Mouse (Mus musculus) limb, embryonic 15.5 days (tissue): Measurements from ENCODE around the gene C2cd2l. TPM values are rescaled to one million over a fixed set of nuclear protein-coding genes. Genes with fewer than 3 reads are reported as not detected.
"Not testable (repeated sequence)": the region's sequence is repeated elsewhere in the genome, so short reads cannot be mapped to it uniquely, and the experiment has no call there.

Experiments used
- ATAC-seq: fragments of 200-750 bp; cut with Nextera tagmentation; 2 replicates; pipeline ENCODE4 v1.8.0; 2017; ENCODE audit warnings: low read depth, moderate TSS enrichment; ENCODE audit not compliant: insufficient number of reproducible peaks, low FRiP score, low TSS enrichment
- H3K27ac ChIP-seq: fragments of 300-500 bp; sonication (generic); 2 replicates; pipeline ENCODE4 v1.5.1; 2015; ENCODE audit warnings: moderate library complexity, mild to moderate bottlenecking, inconsistent platforms
- H3K27me3 ChIP-seq: fragments of 300-500 bp; sonication (generic); 2 replicates; pipeline ENCODE4 v1.6.1; 2015; ENCODE audit warnings: inconsistent platforms
- H3K36me3 ChIP-seq: fragments of 300-500 bp; sonication (generic); 2 replicates; pipeline ENCODE4 v1.6.1; 2015; ENCODE audit warnings: inconsistent platforms
- H3K4me1 ChIP-seq: fragments of 300-500 bp; sonication (generic); 2 replicates; pipeline ENCODE4 v1.6.1; 2015; ENCODE audit warnings: inconsistent platforms
- H3K4me2 ChIP-seq: fragments of 300-500 bp; sonication (generic); 2 replicates; pipeline ENCODE4 v1.6.1; 2015; ENCODE audit warnings: mild to moderate bottlenecking, inconsistent platforms
- H3K4me3 ChIP-seq: fragments of 300-500 bp; sonication (generic); 2 replicates; pipeline ENCODE4 v1.5.1; 2015; ENCODE audit warnings: mild to moderate bottlenecking, inconsistent platforms
- H3K9ac ChIP-seq: fragments of 300-500 bp; sonication (generic); 2 replicates; pipeline ENCODE4 v1.6.1; 2015; ENCODE audit warnings: inconsistent platforms
- H3K9me3 ChIP-seq: fragments of 300-500 bp; sonication (generic); 2 replicates; pipeline ENCODE4 v1.6.1; 2016; ENCODE audit warnings: inconsistent platforms
- WGBS: fragments of 180-500 bp; shearing (Covaris S2); methylation state at CpG from one replicate; pipeline ENCODE4 v1.1.7; 2015; 5-methylcytosine and 5-hydroxymethylcytosine counted together
- polyA plus RNA-seq: library from polyadenylated mRNA; unstranded; fragments of >200 nt; fragmentation: Nextera tagmentation; extraction: Ambion mirVana; gene quantifications from 2 replicates; pipeline ENCODE4 v1.2.1, GENCODE M21; 2015

The C2cd2l gene
- polyA plus RNA-seq, 1 experiment from 2014 or later, result 6.9 TPM

DNA sequence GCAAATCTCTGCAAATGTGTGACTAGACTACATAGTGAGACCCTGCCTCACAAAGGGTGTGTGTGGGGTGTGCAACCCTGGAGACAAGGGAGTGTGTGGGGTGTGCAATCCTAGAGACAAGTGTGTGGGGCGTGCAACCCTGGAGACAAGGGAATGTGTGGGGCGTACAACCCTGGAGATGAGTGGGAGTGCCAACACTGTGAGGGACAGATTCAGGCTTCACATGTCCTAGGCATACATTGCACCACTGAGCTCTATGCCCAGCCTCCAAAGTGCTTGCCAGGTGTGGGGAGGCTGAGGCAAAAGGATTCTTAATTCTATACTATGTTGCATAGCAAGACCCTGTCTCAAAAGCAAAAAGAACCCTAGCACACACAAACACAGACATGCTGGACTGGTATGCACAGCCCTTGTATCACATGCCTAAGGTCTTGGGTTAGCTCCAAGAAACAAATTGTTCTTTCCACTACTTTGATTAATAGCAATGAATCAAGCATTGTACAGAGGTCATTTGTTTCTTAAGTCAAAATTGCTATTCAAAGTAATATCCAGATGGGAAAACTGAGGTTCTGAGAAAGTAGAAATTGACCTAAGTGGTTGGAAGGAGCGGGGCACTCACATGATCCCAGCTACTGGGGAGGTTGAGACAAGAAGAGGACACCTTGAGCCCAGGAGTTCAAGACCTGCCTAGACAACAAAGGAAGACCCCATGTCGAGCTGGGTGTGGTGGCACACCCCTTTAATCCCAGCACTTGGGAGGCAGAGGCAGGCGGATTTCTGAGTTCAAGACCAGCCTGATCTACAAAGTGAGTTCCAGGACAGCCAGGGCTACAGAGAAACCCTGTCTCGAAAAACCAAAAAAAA lies 25.7 kb upstream of the C2cd2l start:
- Histone ChIP-seq H3K9ac (no peak overlapping the region), H3K4me1 (peaks cover 14% of the 10 kb centered on the region), H3K27ac (no peak overlapping the region), H3K27me3 (no peaks in the 10 kb centered on the region), H3K9me3 (no peaks in the 10 kb centered on the region), H3K36me3 (peaks cover 55% of the 10 kb centered on the region), H3K4me3 (no peak overlapping the region), H3K4me2 (no peak overlapping the region)
- WGBS, result 82% methylated on average over 6 of the region's 6 CpGs
- ATAC-seq, result no peak

DNA sequence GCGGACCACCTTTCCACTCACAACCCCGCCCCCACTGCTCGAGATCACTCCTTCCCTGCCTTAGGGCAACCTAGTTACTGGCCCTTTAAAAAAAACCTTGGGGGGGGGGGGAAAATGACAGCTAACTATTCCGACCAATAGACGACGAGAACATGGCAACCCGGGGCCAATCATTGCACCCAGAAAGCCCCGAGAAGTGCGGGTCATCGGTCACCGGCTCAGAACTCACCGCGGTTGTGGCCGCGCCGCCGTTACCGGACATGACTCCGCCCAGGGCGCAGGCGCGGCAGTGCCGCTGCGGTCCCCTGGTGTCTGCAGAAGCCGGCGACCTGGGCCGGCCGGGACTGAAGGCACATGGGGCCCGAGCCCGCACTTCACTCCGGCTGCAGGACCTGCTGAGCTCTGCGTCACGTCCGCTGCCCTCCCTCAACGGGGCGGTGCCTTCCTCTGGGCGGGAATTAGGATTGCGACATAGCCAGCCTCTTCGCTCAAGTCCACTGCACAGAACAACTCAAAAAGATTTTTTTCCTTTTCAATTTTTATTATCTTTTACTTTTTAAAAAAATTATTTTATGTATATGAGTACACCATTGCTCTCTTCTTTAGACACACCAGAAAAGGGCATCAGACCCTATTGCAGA lies 23.8 kb upstream of the C2cd2l start, which contains the start of gene Hmbs:
Gene Hmbs (minus strand): TSS at position 448 of the 641 bp plus-strand sequence.
- no peaks in the 10 kb centered on the region for H3K27me3 ChIP-seq
- H3K27ac ChIP-seq, result peak within 1 kb of the TSS; percentile 98
- under 1% methylated on average over 39 of the region's 39 CpGs for WGBS
- H3K4me2 ChIP-seq, result peak within 1 kb of the TSS; percentile 57
- peak within 1 kb of the TSS; percentile 91 for H3K4me3 ChIP-seq
- peaks cover 14% of the 10 kb centered on the region for H3K4me1 ChIP-seq
- ATAC-seq, result peak; percentile 91
- peaks cover 45% of the 10 kb centered on the region for H3K36me3 ChIP-seq
- peak within 1 kb of the TSS; percentile 76 for H3K9ac ChIP-seq
- H3K9me3 ChIP-seq, result no peaks in the 10 kb centered on the region

DNA sequence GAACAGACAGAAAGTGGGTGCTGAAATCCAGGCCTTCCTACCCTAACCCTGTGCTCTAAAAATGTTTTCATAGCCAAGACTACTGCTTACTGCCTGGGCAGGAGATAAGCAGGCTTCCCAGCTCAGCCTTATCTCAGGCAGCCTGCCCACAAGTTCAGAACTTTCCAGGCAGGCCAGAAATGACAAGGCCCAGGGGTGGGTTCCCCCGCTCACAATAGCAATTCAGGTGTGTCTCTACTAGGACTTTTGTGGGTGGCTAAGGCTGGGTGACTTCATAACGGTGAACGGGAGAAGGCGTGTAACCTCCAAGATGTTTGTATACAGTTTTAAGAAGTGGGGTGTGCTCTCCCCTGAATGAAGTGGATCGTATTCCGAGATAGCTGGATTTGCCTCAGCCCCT lies 23.2 kb upstream of the C2cd2l start:
- WGBS, result 2% methylated on average over 6 of the region's 6 CpGs
- ATAC-seq, result no peak
- peak overlapping the region; percentile 91 for H3K4me3 ChIP-seq
- H3K9me3 ChIP-seq, result no peaks in the 10 kb centered on the region
- H3K27ac ChIP-seq, result peak overlapping the region; percentile 98
- H3K4me2 ChIP-seq, result peak overlapping the region; percentile 57
- peak overlapping the region; percentile 42 for H3K9ac ChIP-seq
- peaks cover 14% of the 10 kb centered on the region for H3K4me1 ChIP-seq
- peaks cover 43% of the 10 kb centered on the region for H3K36me3 ChIP-seq
- no peaks in the 10 kb centered on the region for H3K27me3 ChIP-seq

DNA sequence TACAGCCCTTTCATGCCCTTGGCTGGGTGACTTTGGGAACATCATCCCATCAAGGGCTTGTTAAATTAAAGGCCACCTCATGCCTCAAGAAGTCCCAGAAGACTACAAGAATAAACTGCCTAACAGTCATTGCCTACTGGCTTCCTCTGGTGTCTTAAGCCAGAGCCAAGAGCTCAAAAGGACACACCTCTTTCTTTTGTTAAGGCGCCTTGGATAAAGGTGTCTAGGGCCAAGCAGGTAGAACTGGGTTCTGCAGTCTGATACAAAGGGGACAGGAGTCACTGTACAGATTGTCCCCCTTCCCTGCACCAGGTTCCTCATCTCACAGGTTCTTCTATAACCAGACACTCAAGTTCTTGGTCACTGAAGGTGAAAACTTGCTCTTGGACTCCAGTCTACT lies 22.5 kb upstream of the C2cd2l start:
- no peaks in the 10 kb centered on the region for H3K9me3 ChIP-seq
- H3K36me3 ChIP-seq, result peaks cover 39% of the 10 kb centered on the region
- no peak overlapping the region for H3K4me3 ChIP-seq
- 94% methylated on average over 1 of the region's 1 CpGs for WGBS
- H3K9ac ChIP-seq, result no peak overlapping the region
- no peaks in the 10 kb centered on the region for H3K27me3 ChIP-seq
- no peak for ATAC-seq
- H3K27ac ChIP-seq, result no peak overlapping the region
- peaks cover 18% of the 10 kb centered on the region for H3K4me1 ChIP-seq
- no peak overlapping the region; the same call in 1 of the 2 replicates for H3K4me2 ChIP-seq

DNA sequence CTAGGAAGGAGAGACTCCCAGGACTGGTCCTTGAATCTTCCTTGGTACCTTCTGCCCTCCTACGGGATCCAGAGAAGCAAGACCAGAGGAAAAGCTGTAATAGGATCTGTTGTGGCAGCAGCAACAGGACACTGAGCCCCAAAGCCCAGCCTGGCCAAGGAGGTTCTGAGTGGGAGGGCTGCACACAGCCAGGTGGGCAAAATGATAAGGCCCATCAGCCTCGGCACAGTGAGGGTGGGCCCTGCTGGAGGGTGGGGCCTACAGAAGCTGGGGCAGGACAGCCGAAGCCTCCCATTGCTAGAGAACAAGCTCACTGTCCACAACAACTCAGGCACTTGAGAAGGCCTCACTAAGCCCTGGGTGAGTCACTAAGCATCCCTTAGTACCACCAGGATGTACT lies 22.1 kb upstream of the C2cd2l start:
- H3K4me1 ChIP-seq, result peaks cover 22% of the 10 kb centered on the region
- ATAC-seq, result no peak
- H3K36me3 ChIP-seq, result peaks cover 38% of the 10 kb centered on the region
- no peak overlapping the region for H3K9ac ChIP-seq
- no peak overlapping the region for H3K4me2 ChIP-seq
- no peak overlapping the region for H3K4me3 ChIP-seq
- no peaks in the 10 kb centered on the region for H3K9me3 ChIP-seq
- no peak overlapping the region for H3K27ac ChIP-seq
- no peaks in the 10 kb centered on the region for H3K27me3 ChIP-seq
- 70% methylated on average over 3 of the region's 3 CpGs for WGBS

DNA sequence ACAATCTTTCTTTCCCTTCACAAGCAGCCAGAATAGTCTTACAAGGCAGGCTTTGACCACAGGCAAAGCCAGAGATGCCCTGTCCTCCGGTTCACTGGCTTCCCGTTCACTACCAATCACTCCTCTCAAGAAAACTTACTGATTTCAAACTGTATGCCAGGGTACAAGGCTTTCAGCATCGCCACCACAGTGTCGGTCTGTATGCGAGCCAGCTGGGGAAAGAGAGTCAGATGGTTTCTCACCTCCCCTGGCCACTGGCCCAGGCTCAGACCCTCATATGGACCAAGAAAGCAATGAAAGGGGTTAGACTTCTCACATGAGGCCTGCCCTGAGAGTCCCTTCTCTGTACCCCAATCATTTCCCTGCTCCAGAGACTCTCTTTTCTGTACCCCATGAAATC lies 21.4 kb upstream of the C2cd2l start:
- Histone ChIP-seq H3K4me1 (peaks cover 29% of the 10 kb centered on the region), H3K4me3 (no peak overlapping the region), H3K27me3 (no peaks in the 10 kb centered on the region), H3K27ac (no peak overlapping the region), H3K9ac (no peak overlapping the region), H3K4me2 (no peak overlapping the region), H3K36me3 (peaks cover 36% of the 10 kb centered on the region), H3K9me3 (no peaks in the 10 kb centered on the region)
- WGBS, result 90% methylated on average over 5 of the region's 5 CpGs
- ATAC-seq, result no peak

DNA sequence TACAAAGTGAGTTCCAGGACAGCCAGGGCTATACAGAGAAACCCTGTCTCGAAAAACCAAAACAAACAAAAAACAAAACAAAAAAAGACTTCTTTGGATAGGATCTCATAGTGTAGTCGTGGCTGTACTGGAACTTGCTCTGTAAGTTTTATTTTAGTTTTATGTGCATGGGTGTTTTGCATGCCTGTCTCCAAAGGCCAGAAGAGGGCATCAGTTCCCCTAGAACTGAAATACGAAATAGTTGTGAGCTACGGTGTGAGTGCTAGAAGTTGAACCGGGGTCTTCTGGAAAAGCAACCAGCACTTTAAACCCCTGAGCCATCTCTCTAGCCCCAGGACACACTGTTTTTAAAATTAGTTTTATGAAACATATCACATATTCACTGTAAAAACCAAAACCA lies 18.5 kb upstream of the C2cd2l start:
- no peak overlapping the region for H3K4me2 ChIP-seq
- peaks cover 38% of the 10 kb centered on the region for H3K36me3 ChIP-seq
- H3K4me3 ChIP-seq, result no peak overlapping the region
- no peak overlapping the region for H3K9ac ChIP-seq
- H3K9me3 ChIP-seq, result no peaks in the 10 kb centered on the region
- peaks cover 29% of the 10 kb centered on the region for H3K4me1 ChIP-seq
- no peak overlapping the region for H3K27ac ChIP-seq
- no peak for ATAC-seq
- WGBS, result 75% methylated on average over 5 of the region's 5 CpGs
- no peaks in the 10 kb centered on the region for H3K27me3 ChIP-seq

DNA sequence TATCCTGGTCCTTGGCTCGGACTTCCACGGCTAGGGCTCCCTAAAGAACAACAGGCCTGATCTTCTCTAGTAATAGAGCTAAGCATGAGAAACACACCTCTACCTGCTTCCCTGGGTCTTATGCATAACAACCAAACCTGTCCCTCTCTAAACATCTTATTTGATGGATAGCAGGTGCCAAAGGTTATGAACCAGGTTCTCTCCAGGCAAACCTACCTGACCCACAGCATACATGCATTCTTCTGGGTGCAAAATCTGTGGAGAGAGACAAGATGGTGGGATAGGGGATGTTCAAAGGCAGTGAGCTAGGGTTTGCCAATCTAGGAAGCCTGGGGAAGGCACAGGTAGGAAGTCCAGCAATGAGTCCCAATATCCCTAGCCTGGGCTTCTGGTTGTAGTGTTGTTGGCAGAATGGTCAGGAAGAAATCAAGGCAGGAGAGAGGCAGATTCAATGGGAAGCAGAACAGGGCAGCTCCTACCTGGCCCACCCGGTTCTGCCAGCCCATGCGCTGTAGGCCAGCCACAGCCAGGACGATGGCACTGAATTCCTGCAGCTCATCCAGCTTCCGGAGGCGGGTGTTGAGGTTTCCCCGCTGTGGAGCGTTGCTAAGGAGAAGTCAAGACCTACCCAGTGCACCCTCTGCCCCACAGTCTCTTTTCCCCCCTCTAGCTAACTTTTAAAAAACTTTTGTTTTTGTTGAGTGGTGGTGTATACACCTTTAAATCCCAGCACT lies 17.5 kb upstream of the C2cd2l start:
- H3K27me3 ChIP-seq, result no peaks in the 10 kb centered on the region
- H3K9me3 ChIP-seq, result no peaks in the 10 kb centered on the region
- peaks cover 21% of the 10 kb centered on the region for H3K4me1 ChIP-seq
- peak overlapping the region; percentile 35; the same call in 1 of the 2 replicates for H3K27ac ChIP-seq
- no peak overlapping the region for H3K9ac ChIP-seq
- H3K4me3 ChIP-seq, result peak overlapping the region; percentile 76
- WGBS, result 68% methylated on average over 9 of the region's 9 CpGs
- H3K4me2 ChIP-seq, result 0 out of 2 replicates have a peak overlapping the region, but pooled peaks have one; percentile 73
- no peak for ATAC-seq
- H3K36me3 ChIP-seq, result peaks cover 48% of the 10 kb centered on the region

DNA sequence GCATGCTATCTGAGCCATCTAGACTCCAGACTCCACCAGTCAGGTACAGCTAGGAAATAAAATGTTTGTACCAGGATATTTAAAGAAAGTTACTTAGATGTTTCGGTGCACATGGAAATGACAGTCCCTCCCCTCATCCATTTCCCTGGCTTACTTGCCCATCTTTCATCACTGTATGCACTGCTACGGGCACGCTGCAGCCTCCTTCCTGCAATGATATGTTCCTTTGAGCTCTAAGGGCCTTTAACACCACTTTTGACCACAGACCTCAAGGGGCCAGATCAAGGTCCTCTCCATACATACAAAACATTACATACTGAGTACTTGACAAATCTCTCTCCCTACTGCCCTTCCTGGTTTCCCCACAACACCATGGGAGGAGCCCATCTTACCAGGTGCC lies 16.9 kb upstream of the C2cd2l start:
- Histone ChIP-seq H3K4me3 (peak overlapping the region; percentile 76), H3K27me3 (no peaks in the 10 kb centered on the region), H3K4me1 (peaks cover 15% of the 10 kb centered on the region), H3K9ac (peak overlapping the region; percentile 4; the same call in 1 of the 2 replicates), H3K4me2 (peak overlapping the region; percentile 73), H3K36me3 (peaks cover 50% of the 10 kb centered on the region), H3K27ac (0 out of 2 replicates have a peak overlapping the region, but pooled peaks have one; percentile 35), H3K9me3 (no peaks in the 10 kb centered on the region)
- 70% methylated on average over 3 of the region's 3 CpGs for WGBS
- ATAC-seq, result no peak

DNA sequence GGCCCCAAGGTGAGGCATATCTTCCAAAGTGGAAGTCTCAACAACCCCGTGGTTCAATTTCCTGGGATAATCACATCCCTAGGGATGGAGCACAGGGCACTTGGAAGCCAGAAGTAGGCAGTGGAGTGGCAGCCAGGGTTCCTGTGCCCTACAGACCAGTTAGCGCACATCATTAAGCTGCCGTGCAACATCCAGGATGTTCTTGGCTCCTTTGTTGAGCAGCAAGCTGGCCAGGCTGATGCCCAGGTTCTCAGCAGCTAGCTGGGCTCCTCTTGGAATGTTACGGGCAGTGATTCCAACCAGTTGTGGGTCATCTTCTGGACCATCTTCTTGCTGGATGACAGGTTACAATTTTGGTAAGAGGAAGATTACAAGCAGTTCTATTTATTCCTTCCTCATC lies 16.4 kb upstream of the C2cd2l start:
- not testable (repeated sequence) for ATAC-seq

DNA sequence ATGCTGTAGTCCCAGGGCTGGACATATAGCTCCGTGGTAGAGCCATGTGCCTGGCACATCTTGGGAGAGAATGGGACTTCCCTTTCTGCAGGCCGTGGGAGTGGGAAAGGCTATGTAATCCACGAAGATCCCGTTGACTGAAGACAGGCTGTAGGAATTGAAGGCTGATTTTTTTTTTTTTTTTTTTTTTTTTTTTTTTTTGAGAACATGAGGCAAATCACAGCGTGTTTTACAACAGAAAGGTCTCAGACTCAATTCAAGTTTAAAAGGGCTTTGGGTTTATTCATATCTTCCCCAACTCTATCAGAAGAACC lies 16.0 kb upstream of the C2cd2l start:
- Histone ChIP-seq H3K36me3 (peaks cover 51% of the 10 kb centered on the region), H3K9ac (peak overlapping the region; percentile 98; the same call in 1 of the 2 replicates), H3K27ac (peak overlapping the region; percentile 97; the same call in 1 of the 2 replicates), H3K4me3 (peak overlapping the region; percentile 76), H3K9me3 (no peaks in the 10 kb centered on the region), H3K4me1 (peaks cover 15% of the 10 kb centered on the region), H3K27me3 (no peaks in the 10 kb centered on the region), H3K4me2 (peak overlapping the region; percentile 73)
- 0% methylated on average over 5 of the region's 5 CpGs for WGBS
- ATAC-seq, result no peak

More for the DNA sequence above, 16.4 kb upstream of the C2cd2l start:
- Histone ChIP-seq H3K4me3 (peak overlapping the region; percentile 76), H3K4me1 (peaks cover 15% of the 10 kb centered on the region), H3K4me2 (peak overlapping the region; percentile 73), H3K9ac (peak overlapping the region; percentile 4; the same call in 1 of the 2 replicates), H3K36me3 (peaks cover 50% of the 10 kb centered on the region)
- not testable (repeated sequence) for H3K9me3 ChIP-seq, H3K27ac ChIP-seq, H3K27me3 ChIP-seq
- 33% methylated on average over 4 of the region's 4 CpGs for WGBS
